ENCODE assay signal across 7 mouse cellular contexts in genomic region chr11:77985541-77986065, GRCm38 (mm10). TPM values are rescaled to one million over a fixed set of nuclear protein-coding genes. Genes with fewer than 3 reads are reported as not detected.
A peak's percentile ranks its signal among the peaks of the same experiment; 100 is the strongest.
DNase-seq lines count a peak whose midpoint lies in the region; ATAC-seq lines count a peak whose summit lies in the region.

No protein-coding gene starts in this region.

- DNase-seq in lung, postnatal 25 days (ENCODE audit: low spot score) = no peak
- no peak for DNase-seq in embryo, embryonic 9.5 days (ENCODE audit: extremely low spot score)

- no peaks in the 10 kb centered on the region for H3K27me3 ChIP-seq in lung, embryonic 16.5 days (ENCODE audit: control insufficient read depth, insufficient read depth, low read depth, low read length)
- no peaks in the 10 kb centered on the region for H3K27me3 ChIP-seq in forebrain, embryonic 13.5 days
- H3K27me3 ChIP-seq in limb, embryonic 15.5 days = no peaks in the 10 kb centered on the region
- H3K27me3 ChIP-seq in stomach, embryonic 15.5 days (replicated peaks) = no peaks in the 10 kb centered on the region

- 75% methylated on average over 3 of the region's 3 CpGs for WGBS in lung, embryonic 16.5 days
- 62% methylated on average over 3 of the region's 3 CpGs for WGBS in forebrain, embryonic 13.5 days
- WGBS in limb, embryonic 15.5 days = 69% methylated on average over 3 of the region's 3 CpGs
- 68% methylated on average over 3 of the region's 3 CpGs for WGBS in stomach, embryonic 15.5 days

- peaks cover 10% of the 10 kb centered on the region; the same call in 1 of the 2 replicates for H3K36me3 ChIP-seq in lung, embryonic 16.5 days (ENCODE audit: control insufficient read depth, insufficient read depth, low read length)
- H3K36me3 ChIP-seq in forebrain, embryonic 13.5 days (ENCODE audit: poor library complexity, severe bottlenecking) = peaks cover 44% of the 10 kb centered on the region
- H3K36me3 ChIP-seq in limb, embryonic 15.5 days = peaks cover 18% of the 10 kb centered on the region
- peaks cover 7% of the 10 kb centered on the region; the same call in 1 of the 2 replicates for H3K36me3 ChIP-seq in stomach, embryonic 15.5 days

- ATAC-seq in lung, embryonic 16.5 days (ENCODE audit: low read depth) = no peak
- no peak for ATAC-seq in forebrain, embryonic 13.5 days
- ATAC-seq in limb, embryonic 15.5 days (ENCODE audit: insufficient number of reproducible peaks, low FRiP score, low TSS enrichment, low read depth) = no peak
- ATAC-seq in stomach, embryonic 15.5 days (ENCODE audit: insufficient read depth, low FRiP score, low read depth) = no peak
- ATAC-seq in granulocyte monocyte progenitor cell, adult 5-6 weeks (replicated peaks; ENCODE audit: poor library complexity, severe bottlenecking) = no peak

- H3K9me3 ChIP-seq in lung, embryonic 16.5 days (ENCODE audit: control insufficient read depth, low read length) = no peaks in the 10 kb centered on the region
- no peaks in the 10 kb centered on the region for H3K9me3 ChIP-seq in forebrain, embryonic 13.5 days (replicated peaks)
- no peaks in the 10 kb centered on the region for H3K9me3 ChIP-seq in limb, embryonic 15.5 days
- H3K9me3 ChIP-seq in stomach, embryonic 15.5 days = no peaks in the 10 kb centered on the region

- H3K9ac ChIP-seq in lung, embryonic 16.5 days (ENCODE audit: low read length) = peak overlapping the region; percentile 94
- peak overlapping the region; percentile 99 for H3K9ac ChIP-seq in forebrain, embryonic 13.5 days
- H3K9ac ChIP-seq in limb, embryonic 15.5 days = no peak overlapping the region
- peak overlapping the region; percentile 97; the same call in 1 of the 2 replicates for H3K9ac ChIP-seq in stomach, embryonic 15.5 days

- no peak overlapping the region; the same call in 1 of the 2 replicates for H3K27ac ChIP-seq in lung, embryonic 16.5 days (ENCODE audit: low read length)
- peak overlapping the region; percentile 97; the same call in 1 of the 2 replicates for H3K27ac ChIP-seq in forebrain, embryonic 13.5 days
- no peak overlapping the region for H3K27ac ChIP-seq in limb, embryonic 15.5 days
- H3K27ac ChIP-seq in stomach, embryonic 15.5 days = peak overlapping the region; percentile 95; the same call in 1 of the 2 replicates

- H3K4me2 ChIP-seq in lung, embryonic 16.5 days (ENCODE audit: low read depth, low read length) = peak overlapping the region; percentile 81
- H3K4me2 ChIP-seq in forebrain, embryonic 13.5 days = peak overlapping the region; percentile 91
- peak overlapping the region; percentile 72 for H3K4me2 ChIP-seq in limb, embryonic 15.5 days
- peak overlapping the region; percentile 65 for H3K4me2 ChIP-seq in stomach, embryonic 15.5 days

- peaks cover 10% of the 10 kb centered on the region for H3K4me1 ChIP-seq in lung, embryonic 16.5 days (replicated peaks; ENCODE audit: control insufficient read depth, insufficient read depth, low read length)
- H3K4me1 ChIP-seq in forebrain, embryonic 13.5 days = peaks cover 24% of the 10 kb centered on the region
- H3K4me1 ChIP-seq in limb, embryonic 15.5 days = peaks cover 9% of the 10 kb centered on the region
- peaks cover 10% of the 10 kb centered on the region for H3K4me1 ChIP-seq in stomach, embryonic 15.5 days

- H3K4me3 ChIP-seq in lung, embryonic 16.5 days (ENCODE audit: low read length) = peak overlapping the region; percentile 88
- H3K4me3 ChIP-seq in forebrain, embryonic 13.5 days = peak overlapping the region; percentile 99
- H3K4me3 ChIP-seq in limb, embryonic 15.5 days = peak overlapping the region; percentile 100
- H3K4me3 ChIP-seq in stomach, embryonic 15.5 days (replicated peaks) = peak overlapping the region; percentile 94

RNA-seq across cellular contexts. Expression of gene Phf12, which starts 3.0 kb away (rescaled TPM):
- polyA plus RNA-seq in lung, embryonic 16.5 days (2015; fragmentation: Nextera tagmentation; extraction: Ambion mirVana) = 13.8 and 13.9 TPM in 2 replicates
- 20.7 and 24.5 TPM in 2 replicates for polyA plus RNA-seq in forebrain, embryonic 13.5 days (2015; fragmentation: Nextera tagmentation; extraction: Ambion mirVana)
- 10.7 and 14.1 TPM in 2 replicates for polyA plus RNA-seq in limb, embryonic 15.5 days (2015; fragmentation: Nextera tagmentation; extraction: Ambion mirVana)
- polyA plus RNA-seq in stomach, embryonic 15.5 days (2015; fragmentation: Nextera tagmentation; extraction: Ambion mirVana) = 13.4 and 18.0 TPM in 2 replicates
- total RNA-seq in granulocyte monocyte progenitor cell, adult 5-6 weeks (2014; fragmentation: Nextera tagmentation) = 55.7 and 57.7 TPM in 2 replicates
- 16.2 and 28.2 TPM in 2 replicates for total RNA-seq in granulocyte monocyte progenitor cell, adult 5-6 weeks (2017)

RNA-seq across cellular contexts. Expression of gene Dhrs13, which starts 46.5 kb away (rescaled TPM):
- polyA plus RNA-seq in lung, embryonic 16.5 days (2015; fragmentation: Nextera tagmentation; extraction: Ambion mirVana) = 14.5 and 15.3 TPM in 2 replicates
- polyA plus RNA-seq in forebrain, embryonic 13.5 days (2015; fragmentation: Nextera tagmentation; extraction: Ambion mirVana) = 23.4 and 26.6 TPM in 2 replicates
- polyA plus RNA-seq in limb, embryonic 15.5 days (2015; fragmentation: Nextera tagmentation; extraction: Ambion mirVana) = 16.8 and 17.8 TPM in 2 replicates
- polyA plus RNA-seq in stomach, embryonic 15.5 days (2015; fragmentation: Nextera tagmentation; extraction: Ambion mirVana) = 17.3 and 19.4 TPM in 2 replicates
- total RNA-seq in granulocyte monocyte progenitor cell, adult 5-6 weeks (2014; fragmentation: Nextera tagmentation) = 7.6 and 14.0 TPM in 2 replicates
- total RNA-seq in granulocyte monocyte progenitor cell, adult 5-6 weeks (2017) = 5.7 and 9.7 TPM in 2 replicates

RNA-seq across cellular contexts. Expression of gene Flot2, which starts 52.1 kb away (rescaled TPM):
- polyA plus RNA-seq in lung, embryonic 16.5 days (2015; fragmentation: Nextera tagmentation; extraction: Ambion mirVana) = 67.6 and 70.0 TPM in 2 replicates
- polyA plus RNA-seq in forebrain, embryonic 13.5 days (2015; fragmentation: Nextera tagmentation; extraction: Ambion mirVana) = 69.6 and 78.1 TPM in 2 replicates
- 56.1 and 67.6 TPM in 2 replicates for polyA plus RNA-seq in limb, embryonic 15.5 days (2015; fragmentation: Nextera tagmentation; extraction: Ambion mirVana)
- polyA plus RNA-seq in stomach, embryonic 15.5 days (2015; fragmentation: Nextera tagmentation; extraction: Ambion mirVana) = 54.1 and 60.5 TPM in 2 replicates
- total RNA-seq in granulocyte monocyte progenitor cell, adult 5-6 weeks (2014; fragmentation: Nextera tagmentation) = 52.3 and 54.2 TPM in 2 replicates
- total RNA-seq in granulocyte monocyte progenitor cell, adult 5-6 weeks (2017) = 57.7 and 73.4 TPM in 2 replicates

RNA-seq across cellular contexts. Expression of gene Sez6, which starts 55.0 kb away (rescaled TPM):
- 0.34 and 0.69 TPM in 2 replicates for polyA plus RNA-seq in lung, embryonic 16.5 days (2015; fragmentation: Nextera tagmentation; extraction: Ambion mirVana)
- polyA plus RNA-seq in forebrain, embryonic 13.5 days (2015; fragmentation: Nextera tagmentation; extraction: Ambion mirVana) = 141 and 165 TPM in 2 replicates
- 0.42 and 0.84 TPM in 2 replicates for polyA plus RNA-seq in limb, embryonic 15.5 days (2015; fragmentation: Nextera tagmentation; extraction: Ambion mirVana)
- 1.7 and 1.8 TPM in 2 replicates for polyA plus RNA-seq in stomach, embryonic 15.5 days (2015; fragmentation: Nextera tagmentation; extraction: Ambion mirVana)
- not detected in 2 replicates for total RNA-seq in granulocyte monocyte progenitor cell, adult 5-6 weeks (2014; fragmentation: Nextera tagmentation)
- not detected in 2 replicates for total RNA-seq in granulocyte monocyte progenitor cell, adult 5-6 weeks (2017)

Comparison
In these comparisons a context has a peak if more than half of its experiments do, and no peak if none do; other contexts are left out.
1. H3K27ac ChIP-seq: peak in forebrain, embryonic 13.5 days (single experiment) and stomach, embryonic 15.5 days (single experiment); none in lung, embryonic 16.5 days (single experiment) and limb, embryonic 15.5 days (single experiment).
2. Peak in every context shown above with its lines, with median percentiles within 50 percentile points of each other: H3K4me2 ChIP-seq and H3K4me3 ChIP-seq.